Mouse (Mus musculus) ES-E14 (cell line): ENCODE data around the gene Prdm9. TPM values are rescaled to one million over a fixed set of nuclear protein-coding genes. Genes with fewer than 3 reads are reported as not detected.
A peak's percentile ranks its signal among the peaks of the same experiment; 100 is the strongest.
"Not testable (repeated sequence)": the region's sequence is repeated elsewhere in the genome, so short reads cannot be mapped to it uniquely, and the experiment has no call there.

Source experiments
- DNase-seq: peaks from one replicate; pipeline ENCODE4 v3.0.0-alpha.2; 2013; ENCODE audit warnings: low read depth, low spot score
- H3K27ac ChIP-seq: 2 replicates; pipeline ENCODE4 v1.5.1; 2012; ENCODE audit warnings: low read depth, mild to moderate bottlenecking, low read length, moderate library complexity, mixed read lengths; ENCODE audit not compliant: poor library complexity, insufficient read depth, severe bottlenecking
- H3K36me3 ChIP-seq: 2 replicates; pipeline ENCODE4 v1.6.1; 2012; ENCODE audit warnings: mild to moderate bottlenecking, low read length, moderate library complexity, mixed read lengths; ENCODE audit not compliant: control insufficient read depth, poor library complexity, insufficient read depth, severe bottlenecking
- H3K4me1 ChIP-seq, 2 experiments: fragments of 150-350 bp in 1 of 2; sonication (generic) in 1 of 2; 2 replicates each; pipeline ENCODE4 v1.6.1; 2012; ENCODE audit warnings: low read length in 2 of 2, mild to moderate bottlenecking in 1 of 2, mixed read lengths in 1 of 2; ENCODE audit not compliant: control insufficient read depth in 2 of 2, insufficient read depth in 2 of 2, poor library complexity in 1 of 2
- H3K4me3 ChIP-seq, 2 experiments: fragments of 150-350 bp in 1 of 2; sonication (generic) in 1 of 2; 2 replicates each; pipeline ENCODE4 v1.5.1; 2012; ENCODE audit warnings: low read length in 2 of 2, low read depth in 1 of 2, mild to moderate bottlenecking in 1 of 2, mixed read lengths in 1 of 2; ENCODE audit not compliant: insufficient read depth in 1 of 2, poor library complexity in 1 of 2, severe bottlenecking in 1 of 2
- H3K9ac ChIP-seq: 2 replicates; pipeline ENCODE4 v1.6.1; 2012; ENCODE audit warnings: low read depth, mild to moderate bottlenecking, low read length, mixed read lengths; ENCODE audit not compliant: poor library complexity, insufficient read depth, severe bottlenecking
- H3K9me3 ChIP-seq: fragments of 150-350 bp; sonication (generic); 2 replicates; pipeline ENCODE4 v1.6.1; 2012; ENCODE audit warnings: low read depth, mild to moderate bottlenecking, low read length; ENCODE audit not compliant: control insufficient read depth, insufficient read depth
- CHD2 ChIP-seq: IDR thresholded peaks from 2 replicates; pipeline ENCODE4 v1.6.1; 2014; ENCODE audit warnings: mild to moderate bottlenecking, low read depth, low read length, inconsistent platforms
- HCFC1 ChIP-seq: IDR thresholded peaks from 2 replicates; pipeline ENCODE4 v1.6.1; 2012; ENCODE audit warnings: low read length, inconsistent platforms, borderline replicate concordance; ENCODE audit not compliant: insufficient read depth
- MAFK ChIP-seq: IDR thresholded peaks from 2 replicates; pipeline ENCODE4 v1.6.1; 2014; ENCODE audit warnings: mild to moderate bottlenecking, low read depth, low read length, inconsistent platforms; ENCODE audit not compliant: insufficient read depth
- ZC3H11A ChIP-seq: IDR thresholded peaks from 2 replicates; pipeline ENCODE4 v1.6.1; 2012; ENCODE audit warnings: low read depth, mild to moderate bottlenecking, inconsistent platforms, low read length, borderline replicate concordance
- ZNF384 ChIP-seq: IDR thresholded peaks from 2 replicates; pipeline ENCODE4 v1.6.1; 2012; ENCODE audit warnings: low read depth, low read length, inconsistent platforms
- in situ Hi-C, 2 experiments: fragments of 600-800 bp; cut with MboI; formaldehyde crosslinking; loops; one replicate each; pipeline ENCODE4 v1.15.1; 2025; ENCODE audit warnings: low sequenced_read_pairs in 2 of 2, inconsistent platforms in 1 of 2; ENCODE audit not compliant: unreplicated experiment in 2 of 2
- total RNA-seq: library from RNA; depleted of rRNA; stranded (reverse); fragments of 300-350 nt; gene quantifications from 2 replicates; pipeline ENCODE4 v1.2.3, GENCODE M21; 2012

Gene Prdm9
- total RNA-seq, 1 experiment, result 2.7 TPM

DNA sequence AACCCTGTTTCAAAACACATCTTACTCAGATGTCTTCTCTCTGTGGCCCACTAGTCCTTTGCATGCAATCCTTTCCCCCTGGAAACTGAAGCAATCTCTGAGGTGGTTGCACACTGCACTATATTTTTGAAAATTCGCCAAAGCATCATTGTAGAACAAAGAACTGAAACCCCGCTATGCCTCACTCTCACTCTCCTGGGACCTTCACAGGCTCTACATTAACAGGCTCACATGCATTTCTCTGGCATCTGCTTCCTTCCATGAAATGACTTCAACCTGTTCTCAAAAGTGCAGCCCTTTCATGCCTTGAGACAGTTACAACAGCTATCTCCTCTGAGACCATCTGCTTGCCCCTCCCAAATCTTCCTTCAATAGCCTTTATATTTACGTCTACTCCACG, 17.7 kb downstream of the Prdm9 start:
- H3K27ac ChIP-seq, result no peak overlapping the region
- no peak overlapping the region for H3K9ac ChIP-seq
- in situ Hi-C loops, result no loop called here
- H3K36me3 ChIP-seq, result no peaks in the 10 kb centered on the region
- no peak overlapping the region for H3K4me3 ChIP-seq
- H3K4me1 ChIP-seq, result 0 out of 4 replicates have a peak, but pooled peaks cover 0 to 4% of the 10 kb centered on the region in 2 experiments
- DNase-seq, result no peak
- TF ChIP-seq HCFC1, result no peak
- H3K9me3 ChIP-seq, result no peaks in the 10 kb centered on the region

- H3K9ac ChIP-seq, H3K36me3 ChIP-seq, in situ Hi-C loops, H3K9me3 ChIP-seq, H3K4me1 ChIP-seq, DNase-seq, H3K27ac ChIP-seq: not testable (repeated sequence)
- H3K4me3 ChIP-seq, result peak overlapping the region; percentile 23 to 61; a peak in 3 of 4 replicates
These were observed 20.3 kb downstream of the Prdm9 start for GRCm38 (mm10) chr17:15543868-15544267.

- Histone ChIP-seq H3K27ac (no peak overlapping the region), H3K4me3 (no peak overlapping the region), H3K9me3 (no peaks in the 10 kb centered on the region), H3K9ac (no peak overlapping the region), H3K4me1 (peaks cover 0 to 4% of the 10 kb centered on the region in 2 experiments; a peak in 1 of 4 replicates), H3K36me3 (no peaks in the 10 kb centered on the region)
- no peak for TF ChIP-seq ZNF384
- no peak for TF ChIP-seq CHD2
- TF ChIP-seq MAFK, result no peak
- TF ChIP-seq HCFC1, result no peak
- TF ChIP-seq ZC3H11A, result no peak
- DNase-seq, result no peak
- in situ Hi-C loops, result no loop called here
These were observed 23.8 kb downstream of the Prdm9 start for GRCm38 (mm10) chr17:15540309-15540708.

DNA sequence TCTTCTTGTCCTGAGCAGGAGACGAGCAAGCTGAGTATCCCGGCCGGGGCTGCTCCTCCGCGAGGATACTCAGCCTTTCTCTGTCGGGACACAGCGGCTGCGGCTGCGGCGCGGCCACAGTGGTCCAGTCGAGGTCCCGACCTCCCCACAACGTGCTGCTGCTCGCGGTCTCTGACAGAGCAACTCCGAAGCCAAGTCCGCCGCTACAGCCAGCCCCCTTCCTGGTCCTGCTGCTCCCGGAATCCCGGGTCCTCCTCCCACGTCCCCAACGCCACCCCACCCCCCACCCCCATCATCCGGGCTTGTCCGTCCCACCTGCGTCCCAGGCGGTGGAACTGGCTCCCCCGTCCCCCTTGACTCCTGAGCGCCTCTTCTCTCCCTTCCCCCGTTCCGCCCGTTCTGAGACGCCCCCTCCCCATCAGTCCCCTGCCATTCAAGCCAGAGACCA, 27.7 kb downstream of the Prdm9 start:
- Histone ChIP-seq H3K27ac (no peak overlapping the region), H3K9ac (peak overlapping the region; percentile 65), H3K9me3 (no peaks in the 10 kb centered on the region), H3K36me3 (no peaks in the 10 kb centered on the region), H3K4me1 (peaks cover 0 to under 1% of the 10 kb centered on the region in 2 experiments; a peak in 1 of 4 replicates), H3K4me3 (peak overlapping the region; percentile 57 to 66)
- TF ChIP-seq ZNF384 (no peak), CHD2 (no peak), MAFK (no peak), HCFC1 (no peak), ZC3H11A (no peak)
- no peak for DNase-seq
- in situ Hi-C loops, result no loop called here

DNA sequence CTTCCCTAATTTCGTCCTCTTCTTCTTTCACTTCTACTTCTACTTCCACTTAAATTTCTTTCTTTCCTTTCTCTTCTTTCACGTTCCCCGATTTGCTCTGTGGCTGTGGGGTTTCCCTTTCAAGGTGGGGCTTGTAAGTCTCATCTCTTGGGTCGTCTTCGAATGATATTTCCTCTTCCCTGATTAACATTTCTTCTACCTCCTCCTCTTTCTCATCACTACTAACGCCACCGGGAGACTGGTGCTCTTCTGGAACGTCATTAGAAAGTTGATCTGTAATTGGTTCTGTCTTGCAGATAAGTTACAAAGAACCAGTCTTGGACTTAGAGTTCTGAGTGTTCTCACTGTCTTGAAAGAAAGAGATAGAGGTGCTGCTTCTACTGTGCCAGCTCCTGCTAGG, 28.2 kb downstream of the Prdm9 start:
- H3K9ac ChIP-seq, result no peak overlapping the region
- peak overlapping the region; percentile 57 to 66; a peak in 2 of 4 replicates for H3K4me3 ChIP-seq
- in situ Hi-C loops, result no loop called here
- no peak for TF ChIP-seq ZC3H11A
- TF ChIP-seq MAFK, result no peak
- TF ChIP-seq ZNF384, result no peak
- H3K36me3 ChIP-seq, result no peaks in the 10 kb centered on the region
- DNase-seq, result no peak
- no peak overlapping the region for H3K27ac ChIP-seq
- no peaks in the 10 kb centered on the region for H3K9me3 ChIP-seq
- H3K4me1 ChIP-seq, result peaks cover 0 to 3% of the 10 kb centered on the region in 2 experiments; a peak in 1 of 4 replicates
